Mouse (Mus musculus): ENCODE measurements around the gene Il3ra.

- TF ChIP-seq CTCF (IDR thresholded peaks at IDR 0.05) (no peak), EP300 (IDR thresholded peaks at IDR 0.05) (no peak)
These were observed 2.8 kb downstream of the Il3ra start for GRCm38 (mm10) chr14:14348674-14349401.

Measured in lung, postnatal 0 days (tissue).